Mouse (Mus musculus): ENCODE results near the gene Gm38655. TPM values are rescaled to one million over a fixed set of nuclear protein-coding genes. Genes with fewer than 3 reads are reported as not detected.
A peak's percentile ranks its signal among the peaks of the same experiment; 100 is the strongest.
"Not testable (repeated sequence)": the region's sequence is repeated elsewhere in the genome, so short reads cannot be mapped to it uniquely, and the experiment has no call there.

The Gm38655 gene
- total RNA-seq (2021) (not detected), polyA plus RNA-seq (2012; rRNA removed) (0.29 TPM in 1 of 2 replicates, not detected in the other)
- long read RNA-seq, result 0 reads

GRCm38 (mm10) chr17:25175411-25175810 lies at the start of gene Gm38655:
Gm38655 (minus strand) TSS chr17:25175471.
- Histone ChIP-seq H3K27me3 (ENCODE audit: control insufficient read depth, insufficient read depth, low read length) (no peaks in the 10 kb centered on the region), H3K4me3 (no peak within 1 kb of the TSS), H3K27ac (no peak within 1 kb of the TSS), H3K36me3 (ENCODE audit: control insufficient read depth, insufficient read depth, low read length) (no peaks in the 10 kb centered on the region), H3K9ac (ENCODE audit: low read depth, low read length) (no peak within 1 kb of the TSS), H3K79me2 (replicated peaks; ENCODE audit: control insufficient read depth, insufficient read depth, low read length) (no peaks in the 10 kb centered on the region), H3K4me1 (ENCODE audit: control insufficient read depth, insufficient read depth, low read length) (no peaks in the 10 kb centered on the region)
- DNase-seq, result no peak
- TF ChIP-seq POLR2A (IDR thresholded peaks at IDR 0.05; ENCODE audit: insufficient read depth, low read depth, low read length) (no peak), CTCF (IDR thresholded peaks at IDR 0.05) (no peak), EP300 (IDR thresholded peaks at IDR 0.05; ENCODE audit: insufficient read depth, low read depth, low read length) (no peak)
- intact Hi-C loops (cut with DNase I), result no loop called here
- WGBS, result 67% methylated on average over 9 of the region's 9 CpGs

GRCm38 (mm10) chr17:25224586-25225222 lies 49.4 kb upstream of the Gm38655 start:
- H3K36me3 ChIP-seq (ENCODE audit: control insufficient read depth, insufficient read depth, low read length), result no peaks in the 10 kb centered on the region
- no peak overlapping the region for H3K27ac ChIP-seq
- no peak for DNase-seq
- no peak overlapping the region for H3K9ac ChIP-seq (ENCODE audit: low read depth, low read length)
- H3K4me1 ChIP-seq (ENCODE audit: control insufficient read depth, insufficient read depth, low read length), result 0 out of 2 replicates have a peak, but pooled peaks cover 4% of the 10 kb centered on the region
- no peaks in the 10 kb centered on the region for H3K79me2 ChIP-seq (replicated peaks; ENCODE audit: control insufficient read depth, insufficient read depth, low read length)
- H3K27me3 ChIP-seq (ENCODE audit: control insufficient read depth, insufficient read depth, low read length), result no peaks in the 10 kb centered on the region
- TF ChIP-seq POLR2A (IDR thresholded peaks at IDR 0.05; ENCODE audit: insufficient read depth, low read depth, low read length) (no peak), EP300 (IDR thresholded peaks at IDR 0.05; ENCODE audit: insufficient read depth, low read depth, low read length) (no peak), CTCF (IDR thresholded peaks at IDR 0.05) (no peak)
- 84% methylated on average over 7 of the region's 7 CpGs for WGBS
- intact Hi-C loops (cut with DNase I), result no loop called here
- no peak overlapping the region for H3K4me3 ChIP-seq

GRCm38 (mm10) chr17:25222951-25223601 lies 47.8 kb upstream of the Gm38655 start:
- H3K4me3 ChIP-seq, result no peak overlapping the region
- H3K27ac ChIP-seq, result no peak overlapping the region
- 0 out of 2 replicates have a peak, but pooled peaks cover 4% of the 10 kb centered on the region for H3K4me1 ChIP-seq (ENCODE audit: control insufficient read depth, insufficient read depth, low read length)
- DNase-seq, result no peak
- 75% methylated on average over 6 of the region's 6 CpGs for WGBS
- no peak overlapping the region for H3K9ac ChIP-seq (ENCODE audit: low read depth, low read length)
- no peaks in the 10 kb centered on the region for H3K36me3 ChIP-seq (ENCODE audit: control insufficient read depth, insufficient read depth, low read length)
- TF ChIP-seq POLR2A (IDR thresholded peaks at IDR 0.05; ENCODE audit: insufficient read depth, low read depth, low read length), result no peak
- TF ChIP-seq CTCF (IDR thresholded peaks at IDR 0.05), result no peak
- TF ChIP-seq EP300 (IDR thresholded peaks at IDR 0.05; ENCODE audit: insufficient read depth, low read depth, low read length), result no peak
- H3K27me3 ChIP-seq (ENCODE audit: control insufficient read depth, insufficient read depth, low read length), result no peaks in the 10 kb centered on the region
- no peaks in the 10 kb centered on the region for H3K79me2 ChIP-seq (replicated peaks; ENCODE audit: control insufficient read depth, insufficient read depth, low read length)
- intact Hi-C loops (cut with DNase I), result no loop called here

GRCm38 (mm10) chr17:25222504-25222940 lies 47.3 kb upstream of the Gm38655 start:
- DNase-seq; intact Hi-C loops (cut with DNase I); H3K27me3 ChIP-seq (ENCODE audit: control insufficient read depth, insufficient read depth, low read length); H3K9ac ChIP-seq (ENCODE audit: low read depth, low read length); H3K4me3 ChIP-seq; H3K79me2 ChIP-seq (replicated peaks; ENCODE audit: control insufficient read depth, insufficient read depth, low read length); H3K4me1 ChIP-seq (ENCODE audit: control insufficient read depth, insufficient read depth, low read length); H3K27ac ChIP-seq; H3K36me3 ChIP-seq (ENCODE audit: control insufficient read depth, insufficient read depth, low read length): not testable (repeated sequence)
- 44% methylated on average over 11 of the region's 28 CpGs for WGBS

GRCm38 (mm10) chr17:25221821-25222503 lies 46.7 kb upstream of the Gm38655 start:
- H3K27me3 ChIP-seq (ENCODE audit: control insufficient read depth, insufficient read depth, low read length), result no peaks in the 10 kb centered on the region
- H3K9ac ChIP-seq (ENCODE audit: low read depth, low read length), result peak overlapping the region; percentile 28
- H3K79me2 ChIP-seq (replicated peaks; ENCODE audit: control insufficient read depth, insufficient read depth, low read length), result no peaks in the 10 kb centered on the region; the same call in 1 of the 2 replicates
- TF ChIP-seq CTCF (IDR thresholded peaks at IDR 0.05), result no peak
- no peak for TF ChIP-seq POLR2A (IDR thresholded peaks at IDR 0.05; ENCODE audit: insufficient read depth, low read depth, low read length)
- TF ChIP-seq EP300 (IDR thresholded peaks at IDR 0.05; ENCODE audit: insufficient read depth, low read depth, low read length), result no peak
- intact Hi-C loops (cut with DNase I), result no loop called here
- H3K4me1 ChIP-seq (ENCODE audit: control insufficient read depth, insufficient read depth, low read length), result 0 out of 2 replicates have a peak, but pooled peaks cover 4% of the 10 kb centered on the region
- H3K36me3 ChIP-seq (ENCODE audit: control insufficient read depth, insufficient read depth, low read length), result no peaks in the 10 kb centered on the region
- H3K27ac ChIP-seq, result no peak overlapping the region
- H3K4me3 ChIP-seq, result peak overlapping the region; percentile 26; the same call in 1 of the 2 replicates
- WGBS, result 13% methylated on average over 18 of the region's 30 CpGs
- peak in 1 of 2 experiments; percentile 41 for DNase-seq
